Mouse (Mus musculus): Measurements from ENCODE around the gene Defb28.

Gene Defb28

DNA sequence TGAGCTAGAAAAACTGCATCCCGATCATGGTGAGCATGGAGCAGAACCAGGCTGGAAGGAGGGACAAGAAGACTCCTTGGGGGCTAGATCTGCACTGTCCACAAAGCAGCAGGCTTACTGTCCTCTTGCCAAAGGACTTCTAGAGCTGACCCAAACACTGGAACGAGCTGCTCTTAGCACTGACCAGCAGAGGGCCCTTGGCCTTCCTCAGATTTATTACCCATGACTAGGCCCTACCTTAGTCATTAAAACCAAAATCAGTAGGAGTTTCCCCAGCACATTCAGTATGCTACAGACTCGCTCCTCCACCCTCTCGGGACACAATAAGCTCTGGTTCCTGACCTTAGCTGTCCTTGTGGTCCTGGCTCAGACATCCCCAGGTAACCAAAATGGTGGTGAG is at the start of gene Defb28:
Gene Defb28 (plus strand): TSS at position 275 of the 400 bp plus-strand sequence.
- no peak for DNase-seq (ENCODE audit: low read depth)

DNA sequence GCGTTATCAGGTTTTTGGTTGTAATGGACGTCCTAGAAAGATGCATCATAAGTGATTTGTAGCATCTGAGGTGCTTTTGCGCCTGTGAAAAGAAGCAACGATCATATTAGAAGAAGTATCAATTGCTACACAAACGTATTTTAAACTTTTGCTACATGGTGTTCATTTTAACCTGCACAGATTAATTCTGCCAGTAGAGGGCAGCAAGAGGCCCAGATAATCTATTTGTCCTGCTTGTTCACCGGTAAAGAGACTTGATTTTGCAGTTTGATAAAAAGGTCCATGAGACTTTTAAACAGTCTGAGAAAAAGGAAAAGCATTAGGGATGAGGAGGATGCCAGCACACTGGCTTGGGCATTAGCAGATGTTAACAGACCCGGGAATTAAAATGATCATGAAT is 47.1 kb upstream of the Defb28 start:
- DNase-seq (ENCODE audit: low read depth), result peak; percentile 48

DNA sequence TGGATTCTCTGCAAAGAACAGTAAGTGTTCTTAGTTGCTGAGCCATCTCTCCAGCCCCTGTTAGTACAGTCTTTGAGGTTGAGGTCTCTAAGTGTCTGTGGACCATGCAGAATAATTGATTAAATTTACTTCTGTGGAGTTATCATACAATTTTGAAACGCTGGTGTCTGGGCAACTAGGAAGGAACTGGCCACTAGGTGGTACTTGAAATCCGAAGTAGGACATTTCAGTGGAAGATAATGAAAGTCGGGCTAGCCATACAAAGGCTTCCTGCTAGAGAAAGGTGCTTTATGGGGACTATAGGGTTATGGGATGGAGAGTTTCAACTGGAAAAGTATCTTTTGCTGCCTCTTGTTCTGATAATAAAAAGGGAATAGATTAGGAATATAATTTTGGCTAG is 45.6 kb upstream of the Defb28 start:
- no peak for DNase-seq (ENCODE audit: low read depth)

DNA sequence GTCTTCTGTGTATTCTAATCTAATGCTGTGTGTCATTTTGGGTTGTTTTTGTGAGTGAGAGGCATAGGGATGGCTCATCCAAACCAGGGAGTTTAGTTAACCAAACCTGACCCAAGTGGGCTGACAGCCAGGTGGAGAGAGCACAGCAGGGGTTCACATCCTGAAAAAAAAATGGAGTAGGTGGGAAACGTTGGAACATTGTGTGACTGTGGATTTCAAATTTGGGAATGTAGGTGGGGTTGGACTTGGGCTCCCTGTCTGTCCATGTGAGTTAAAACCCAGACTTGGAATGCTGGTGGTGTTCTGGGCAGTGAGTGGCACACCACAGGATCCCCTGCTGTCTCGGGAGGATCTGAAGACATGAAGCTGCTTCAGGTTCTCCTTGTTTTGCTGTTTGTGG is 41.3 kb upstream of the Defb28 start, which contains the start of gene Defb20:
Gene Defb20 (plus strand): TSS at position 301 of the 400 bp plus-strand sequence.
- no peak for DNase-seq (ENCODE audit: low read depth)

DNA sequence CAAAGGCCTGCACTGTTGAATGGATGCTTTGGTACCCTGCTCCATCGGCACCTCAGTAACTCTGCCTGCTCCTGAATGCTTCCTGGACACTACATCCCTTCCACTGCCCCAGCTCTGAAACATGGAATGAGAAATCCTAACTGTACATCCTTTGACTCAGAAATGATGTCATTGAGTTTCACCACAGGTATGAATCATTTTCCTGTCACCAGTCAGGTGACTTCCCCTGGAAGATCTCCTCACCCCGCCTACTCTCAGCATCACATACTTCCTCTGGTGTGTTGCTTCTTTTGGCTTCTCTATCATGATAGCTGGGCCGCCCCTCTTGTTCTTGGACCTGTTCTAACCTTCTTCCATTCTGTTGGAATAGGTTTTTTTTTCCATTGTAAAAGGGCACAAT is 37.2 kb upstream of the Defb28 start:
- DNase-seq (ENCODE audit: low read depth), result no peak

- DNase-seq (ENCODE audit: low read depth), result no peak
Observed at GRCm38 (mm10) chr2:152481726-152482125, 36.3 kb upstream of the Defb28 start.

GRCm38 (mm10) chr2:152487024-152487423 is 31.0 kb upstream of the Defb28 start:
- no peak for DNase-seq (ENCODE audit: low read depth)

GRCm38 (mm10) chr2:152490038-152490437 is 28.0 kb upstream of the Defb28 start, which contains the start of gene Defb22:
Gene Defb22, minus strand, starts transcription at chr2:152490138.
- no peak for DNase-seq (ENCODE audit: low read depth)

GRCm38 (mm10) chr2:152493151-152493550 is 24.9 kb upstream of the Defb28 start:
- DNase-seq (ENCODE audit: low read depth), result no peak

DNA sequence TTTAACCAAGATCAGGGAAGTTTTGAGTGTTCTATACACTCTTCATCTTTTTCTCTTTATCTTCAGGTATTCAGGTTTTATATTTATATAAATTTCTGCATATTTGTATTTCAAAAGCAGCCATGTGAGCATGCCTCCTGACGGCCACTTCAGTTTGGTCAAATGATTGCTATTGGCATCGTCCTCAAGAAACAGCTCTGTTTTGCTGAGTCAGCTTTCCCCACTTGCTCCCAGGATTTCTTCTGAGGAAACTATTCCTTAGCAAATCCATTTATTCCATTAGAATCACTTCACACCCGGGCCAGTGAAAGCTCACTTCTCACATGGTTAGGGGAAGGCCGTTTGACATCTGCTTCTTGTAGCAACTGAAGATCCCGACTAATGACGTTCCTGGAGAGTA is 20.0 kb upstream of the Defb28 start:
- no peak for DNase-seq (ENCODE audit: low read depth)

DNA sequence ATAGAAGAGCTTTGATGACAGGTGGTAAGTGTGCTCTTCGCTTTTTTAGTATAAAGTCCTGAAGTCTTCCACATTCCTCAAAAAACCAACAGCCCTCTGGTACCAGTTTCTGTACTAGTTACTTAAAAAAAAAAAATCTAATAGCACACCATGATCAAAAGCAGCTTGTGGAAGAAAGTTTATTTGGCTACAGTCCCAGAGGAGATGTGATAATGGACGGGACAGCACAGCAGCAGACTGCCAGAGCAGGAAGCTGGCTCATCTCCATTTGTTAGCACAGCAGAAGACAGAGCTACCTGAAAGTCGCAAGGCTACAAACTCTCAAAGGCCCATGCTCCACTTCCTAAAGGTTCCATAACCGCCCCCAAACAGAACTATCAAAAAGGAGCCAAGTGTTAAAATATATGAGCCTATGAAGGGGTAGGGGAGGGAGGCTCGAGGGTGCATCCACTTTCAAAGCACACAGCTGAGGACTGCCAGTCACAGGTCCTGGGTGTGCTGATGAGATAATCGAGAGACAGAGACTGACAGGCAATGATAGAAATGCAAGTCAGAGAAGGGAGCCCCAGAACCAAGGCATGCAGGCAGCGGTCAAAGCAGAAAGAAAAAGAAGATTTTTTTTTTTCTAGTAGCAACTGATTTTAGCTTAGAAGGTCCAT is 17.7 kb upstream of the Defb28 start:
- DNase-seq (ENCODE audit: low read depth), result no peak

- DNase-seq (ENCODE audit: low read depth), result no peak
Observed at GRCm38 (mm10) chr2:152500863-152501229, 17.2 kb upstream of the Defb28 start.

DNA sequence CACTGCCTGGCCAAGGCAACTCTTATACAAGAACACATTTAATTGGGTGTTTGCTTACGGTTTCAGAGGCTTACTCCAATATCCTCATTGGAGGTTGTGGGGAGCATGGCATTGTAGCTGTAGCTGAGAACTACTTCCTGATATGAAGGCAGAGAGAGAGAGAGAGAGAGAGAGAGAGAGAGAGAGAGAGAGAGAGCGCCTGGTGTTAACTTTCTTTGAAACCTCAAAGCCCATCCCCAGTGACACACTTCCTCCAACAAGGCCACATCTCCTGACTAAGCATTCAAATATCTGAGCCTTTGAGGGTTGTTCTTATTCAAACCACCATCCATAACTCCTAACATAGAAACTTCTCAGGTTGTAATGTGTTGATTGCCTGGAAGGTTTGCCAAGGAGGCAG is 14.1 kb upstream of the Defb28 start:
- DNase-seq (ENCODE audit: low read depth), result no peak

DNA sequence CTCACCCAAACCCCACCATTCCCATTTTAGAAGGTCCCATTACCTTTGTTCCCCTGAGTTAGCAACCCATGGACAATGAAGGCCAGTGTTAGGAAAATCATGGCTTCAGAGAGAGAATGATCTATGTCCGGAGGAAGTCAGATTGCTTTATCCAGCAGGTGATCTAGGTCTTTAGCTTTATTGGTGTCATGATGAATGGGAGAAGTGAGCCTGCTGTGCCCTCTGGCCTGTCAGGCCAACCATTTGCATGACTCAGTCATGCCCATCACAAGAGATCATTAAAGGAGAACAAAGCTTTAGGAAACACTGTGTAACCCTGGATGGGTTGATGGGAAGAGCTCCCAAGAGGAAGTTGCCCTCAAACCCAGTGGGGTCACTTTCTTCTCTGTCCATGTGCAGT is 6.5 kb upstream of the Defb28 start, which contains the start of gene Defb26:
Gene Defb26 (minus strand): TSS at position 101 of the 400 bp plus-strand sequence.
- no peak for DNase-seq (ENCODE audit: low read depth)

DNA sequence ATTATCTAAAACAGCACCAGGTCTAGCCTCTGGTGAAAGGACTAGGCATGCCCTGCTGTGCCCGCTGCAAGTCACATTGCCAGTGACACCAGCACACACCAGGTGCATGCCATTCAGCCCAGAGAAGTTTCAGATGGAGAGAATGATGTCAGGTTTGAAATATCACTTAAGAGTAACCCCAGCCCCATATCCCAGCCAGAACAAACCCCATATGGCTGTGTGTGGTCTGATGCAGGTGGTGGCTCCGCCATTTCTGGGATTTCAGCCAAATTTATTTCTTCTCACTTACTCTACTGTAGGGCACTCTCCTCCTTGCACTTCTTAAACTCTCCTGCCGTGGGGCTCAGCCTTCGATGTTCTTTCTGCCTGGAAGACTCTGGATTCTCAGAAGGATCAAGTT is 2.0 kb upstream of the Defb28 start:
- DNase-seq (ENCODE audit: low read depth), result no peak

DNA sequence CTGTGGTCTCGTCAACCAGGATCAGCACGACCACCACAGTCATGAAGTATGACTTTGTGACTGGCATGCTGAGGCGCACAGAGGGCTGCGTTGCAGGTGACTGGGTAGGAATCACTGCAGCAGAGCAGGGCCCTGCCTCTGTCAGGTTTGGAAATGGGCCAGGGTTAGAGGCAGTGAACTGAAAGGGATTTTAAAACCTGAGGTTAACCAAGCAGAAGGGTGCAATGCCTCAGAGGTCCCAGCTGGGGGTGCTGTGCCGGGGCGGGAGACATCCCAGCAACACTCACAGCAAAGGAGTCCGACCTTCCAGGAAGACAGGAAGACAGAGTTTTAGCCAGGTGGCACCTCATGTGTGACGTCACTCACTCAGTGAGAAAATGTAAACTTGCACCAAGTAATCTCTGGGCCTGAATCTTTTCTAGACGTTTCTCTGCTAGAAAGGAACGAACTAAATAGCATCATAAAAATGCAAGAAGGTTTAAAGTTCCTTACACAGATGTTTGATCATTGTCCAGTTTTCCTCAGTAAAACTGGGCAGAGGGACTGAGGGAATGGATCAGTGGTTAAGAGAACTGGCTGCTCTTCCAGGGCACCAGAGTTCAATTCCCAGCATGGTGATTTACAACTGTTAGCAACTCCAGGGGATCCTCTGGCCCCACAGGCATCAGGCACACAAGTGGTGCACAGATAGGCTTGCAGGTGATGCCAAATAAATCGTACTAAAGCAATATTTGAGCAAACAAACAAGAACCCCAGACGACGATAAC is 22.1 kb downstream of the Defb28 start, which contains the start of gene Defb29:
Gene Defb29 (minus strand): TSS at position 155 of the 767 bp plus-strand sequence.
- DNase-seq (ENCODE audit: low read depth), result no peak

DNA sequence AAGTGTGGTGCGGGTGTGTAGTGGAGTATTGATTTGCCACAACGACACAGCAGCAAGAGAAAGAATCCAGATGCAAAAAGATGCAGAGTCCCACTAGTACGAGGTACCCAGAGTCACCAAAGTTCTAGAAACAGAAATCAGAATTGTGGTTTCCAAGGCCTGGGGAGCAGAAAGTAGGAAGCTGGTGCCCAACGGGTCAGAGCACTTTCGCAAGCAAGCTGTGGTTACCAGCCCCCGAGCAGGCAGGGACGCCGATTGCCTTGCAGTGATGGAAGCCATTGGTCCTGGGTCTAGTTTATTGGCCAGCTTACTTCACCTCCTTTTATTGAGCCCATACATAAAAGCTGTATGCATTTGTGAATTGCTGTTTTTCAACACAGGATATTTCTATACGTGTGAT is 23.9 kb downstream of the Defb28 start:
- no peak for DNase-seq (ENCODE audit: low read depth)

- DNase-seq (ENCODE audit: low read depth), result no peak
Observed at GRCm38 (mm10) chr2:152542897-152543296, 24.8 kb downstream of the Defb28 start.

- no peak for DNase-seq (ENCODE audit: low read depth)
Observed at GRCm38 (mm10) chr2:152543478-152543877, 25.4 kb downstream of the Defb28 start.

DNA sequence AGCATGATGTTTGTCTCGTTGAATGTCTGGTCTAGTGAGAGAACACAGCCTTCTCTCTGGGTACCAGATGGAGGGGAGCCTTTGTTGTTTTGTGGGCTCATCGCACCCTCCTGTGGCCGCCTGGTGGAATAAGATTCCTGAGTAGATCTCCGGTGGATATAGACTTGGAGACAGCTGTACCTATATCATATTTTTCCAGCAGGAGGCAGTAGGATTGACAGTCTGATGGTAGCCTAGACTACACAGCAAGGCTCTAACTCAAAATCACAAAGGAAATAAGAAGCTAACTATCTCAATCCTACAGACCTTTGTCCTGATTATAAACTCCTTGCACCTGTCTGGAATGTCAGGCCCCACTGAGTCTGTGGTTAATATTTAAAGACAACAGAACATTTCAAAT is 26.6 kb downstream of the Defb28 start:
- DNase-seq (ENCODE audit: low read depth), result no peak

DNA sequence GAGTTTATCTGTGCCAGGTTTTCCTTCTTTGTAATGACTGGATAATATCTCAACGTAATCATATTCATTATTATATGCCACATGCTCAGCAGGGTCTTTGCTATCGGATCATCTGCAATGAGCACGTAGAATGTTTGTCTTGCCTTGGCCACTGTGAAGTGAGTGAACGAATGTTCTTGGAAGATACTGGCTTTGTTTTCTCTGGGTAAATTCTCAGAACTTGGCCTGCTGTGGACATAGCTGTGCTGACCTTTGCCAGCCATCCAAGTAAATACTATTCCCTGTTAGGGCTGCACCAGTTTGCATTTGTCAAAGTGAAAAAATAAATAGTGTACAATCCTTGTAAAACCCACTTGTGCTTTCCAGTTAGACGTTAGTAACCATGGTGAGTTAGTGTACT is 30.1 kb downstream of the Defb28 start:
- no peak for DNase-seq (ENCODE audit: low read depth)

- DNase-seq (ENCODE audit: low read depth), result peak; percentile 18
Observed at GRCm38 (mm10) chr2:152553774-152554423, 35.8 kb downstream of the Defb28 start.

DNA sequence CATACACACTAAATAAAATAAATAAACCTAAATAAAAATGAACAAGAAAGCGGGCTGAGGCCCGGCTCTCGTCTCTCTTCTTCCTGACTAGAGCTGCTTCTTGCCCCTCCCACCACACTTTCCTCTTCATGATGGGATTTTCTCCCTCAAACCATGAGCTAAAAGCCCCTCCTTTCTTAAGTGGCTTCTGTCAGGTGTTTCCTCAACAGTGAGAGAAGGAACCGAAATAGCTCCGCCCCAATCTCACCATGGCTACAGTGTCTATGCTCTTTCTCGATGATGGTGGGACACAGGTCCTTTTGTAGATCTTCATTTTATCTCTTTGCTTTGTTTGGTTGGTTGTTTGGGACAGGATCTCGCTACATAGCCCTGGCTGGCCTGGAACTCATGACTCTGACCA is 38.6 kb downstream of the Defb28 start:
- peak; percentile 3 for DNase-seq (ENCODE audit: low read depth)
